Mouse (Mus musculus) liver, embryonic 16.5 days (tissue): ENCODE measurements around the gene Cry2. TPM values are rescaled to one million over a fixed set of nuclear protein-coding genes. Genes with fewer than 3 reads are reported as not detected.

ENCODE experiments used
- ATAC-seq: fragments of 200-750 bp; cut with Nextera tagmentation; 2 replicates; pipeline ENCODE4 v1.8.0; 2017; ENCODE audit warnings: low read depth, mild to moderate bottlenecking, moderate number of reproducible peaks, moderate library complexity
- H3K27ac ChIP-seq: fragments of 300-500 bp; sonication (generic); 2 replicates; pipeline ENCODE4 v1.5.1; 2014; ENCODE audit warnings: mild to moderate bottlenecking, low read length
- H3K27me3 ChIP-seq: fragments of 300-500 bp; sonication (generic); 2 replicates; pipeline ENCODE4 v1.6.1; 2014; ENCODE audit warnings: low read depth, low read length, mixed read lengths; ENCODE audit not compliant: control insufficient read depth, insufficient read depth
- H3K36me3 ChIP-seq: fragments of 300-500 bp; sonication (generic); 2 replicates; pipeline ENCODE4 v1.6.1; 2014; ENCODE audit warnings: mild to moderate bottlenecking; ENCODE audit not compliant: control insufficient read depth, insufficient read depth
- H3K4me1 ChIP-seq: fragments of 300-500 bp; sonication (generic); 2 replicates; pipeline ENCODE4 v1.6.1; 2014; ENCODE audit warnings: low read depth, low read length, mixed read lengths; ENCODE audit not compliant: control insufficient read depth
- H3K4me2 ChIP-seq: fragments of 300-500 bp; sonication (generic); 2 replicates; pipeline ENCODE4 v1.6.1; 2014; ENCODE audit warnings: low read depth, low read length, mixed read lengths
- H3K4me3 ChIP-seq: fragments of 300-500 bp; sonication (generic); 2 replicates; pipeline ENCODE4 v1.5.1; 2014; ENCODE audit warnings: low read depth, mild to moderate bottlenecking, low read length
- H3K9ac ChIP-seq: fragments of 300-500 bp; sonication (generic); 2 replicates; pipeline ENCODE4 v1.6.1; 2014; ENCODE audit warnings: low read depth, low read length
- H3K9me3 ChIP-seq: fragments of 300-500 bp; sonication (generic); replicated peaks from 2 replicates; pipeline ENCODE4 v1.6.1; 2016; ENCODE audit warnings: low read length; ENCODE audit not compliant: control insufficient read depth
- WGBS: fragments of 180-500 bp; shearing (Covaris S2); extraction: QIAGEN DNeasy Blood & Tissue Kit; methylation state at CpG from one replicate; pipeline ENCODE4 v1.1.7; 2014; ENCODE audit not compliant: insufficient replicate concordance; 5-methylcytosine and 5-hydroxymethylcytosine counted together
- polyA plus RNA-seq: library from polyadenylated mRNA; unstranded; fragments of >200 nt; fragmentation: Nextera tagmentation; extraction: Ambion mirVana; gene quantifications from 2 replicates; pipeline ENCODE4 v1.2.1, GENCODE M21; 2015

The Cry2 gene
- polyA plus RNA-seq, 1 experiment from 2014 or later: 15.0 TPM

GRCm38 (mm10) chr2:92421723-92422387, 12.0 kb downstream of the Cry2 start:
- ATAC-seq: peak; percentile 70
- Histone ChIP-seq H3K4me2 (no peak overlapping the region), H3K27me3 (no peaks in the 10 kb centered on the region), H3K9me3 (no peaks in the 10 kb centered on the region), H3K4me3 (no peak overlapping the region), H3K27ac (no peak overlapping the region; the same call in 1 of the 2 replicates), H3K9ac (no peak overlapping the region), H3K4me1 (peaks cover 8% of the 10 kb centered on the region), H3K36me3 (peaks cover 42% of the 10 kb centered on the region)
- 77% methylated on average over 7 of the region's 7 CpGs for WGBS

- H3K27ac ChIP-seq: no peak overlapping the region
- 88% methylated on average over 10 of the region's 10 CpGs for WGBS
- no peak overlapping the region for H3K9ac ChIP-seq
- H3K4me3 ChIP-seq: no peak overlapping the region
- H3K9me3 ChIP-seq: no peaks in the 10 kb centered on the region
- no peak overlapping the region for H3K4me2 ChIP-seq
- H3K36me3 ChIP-seq: peaks cover 46% of the 10 kb centered on the region
- no peak for ATAC-seq
- no peaks in the 10 kb centered on the region for H3K27me3 ChIP-seq
- H3K4me1 ChIP-seq: no peaks in the 10 kb centered on the region
These were observed 22.1 kb downstream of the Cry2 start for GRCm38 (mm10) chr2:92411705-92412104.

- 79% methylated on average over 18 of the region's 18 CpGs for WGBS
- Histone ChIP-seq H3K4me1 (no peaks in the 10 kb centered on the region), H3K9me3 (no peaks in the 10 kb centered on the region), H3K4me3 (no peak overlapping the region), H3K27ac (no peak overlapping the region), H3K27me3 (no peaks in the 10 kb centered on the region), H3K36me3 (peaks cover 43% of the 10 kb centered on the region), H3K4me2 (no peak overlapping the region), H3K9ac (no peak overlapping the region)
- ATAC-seq: no peak
These were observed 25.4 kb downstream of the Cry2 start for GRCm38 (mm10) chr2:92408309-92409045.

- no peak overlapping the region for H3K9ac ChIP-seq
- no peaks in the 10 kb centered on the region; the same call in 1 of the 2 replicates for H3K4me1 ChIP-seq
- H3K4me2 ChIP-seq: no peak overlapping the region
- no peak overlapping the region for H3K27ac ChIP-seq
- H3K36me3 ChIP-seq: peaks cover 19% of the 10 kb centered on the region
- ATAC-seq: no peak
- 80% methylated on average over 7 of the region's 7 CpGs for WGBS
- no peak overlapping the region for H3K4me3 ChIP-seq
- H3K27me3 ChIP-seq: peaks cover 10% of the 10 kb centered on the region
- no peaks in the 10 kb centered on the region for H3K9me3 ChIP-seq
These were observed 28.2 kb downstream of the Cry2 start for GRCm38 (mm10) chr2:92405687-92406086.

GRCm38 (mm10) chr2:92404737-92405136, 29.1 kb downstream of the Cry2 start:
- no peaks in the 10 kb centered on the region for H3K9me3 ChIP-seq
- no peak overlapping the region for H3K4me2 ChIP-seq
- no peak overlapping the region for H3K4me3 ChIP-seq
- no peak overlapping the region for H3K9ac ChIP-seq
- no peak overlapping the region for H3K27ac ChIP-seq
- peaks cover 19% of the 10 kb centered on the region for H3K36me3 ChIP-seq
- H3K4me1 ChIP-seq: no peaks in the 10 kb centered on the region; the same call in 1 of the 2 replicates
- WGBS: 77% methylated on average over 6 of the region's 6 CpGs
- ATAC-seq: no peak
- peaks cover 16% of the 10 kb centered on the region for H3K27me3 ChIP-seq

GRCm38 (mm10) chr2:92403776-92404319, 30.0 kb downstream of the Cry2 start:
- H3K27ac ChIP-seq: no peak overlapping the region
- H3K9ac ChIP-seq: no peak overlapping the region
- no peak overlapping the region for H3K4me3 ChIP-seq
- WGBS: 76% methylated on average over 5 of the region's 5 CpGs
- H3K4me2 ChIP-seq: no peak overlapping the region
- H3K4me1 ChIP-seq: no peaks in the 10 kb centered on the region; the same call in 1 of the 2 replicates
- H3K27me3 ChIP-seq: peaks cover 16% of the 10 kb centered on the region
- H3K36me3 ChIP-seq: peaks cover 11% of the 10 kb centered on the region
- no peaks in the 10 kb centered on the region for H3K9me3 ChIP-seq
- ATAC-seq: no peak

GRCm38 (mm10) chr2:92402591-92403326, 31.1 kb downstream of the Cry2 start:
- 73% methylated on average over 4 of the region's 4 CpGs for WGBS
- Histone ChIP-seq H3K9ac (no peak overlapping the region), H3K9me3 (no peaks in the 10 kb centered on the region), H3K4me2 (no peak overlapping the region), H3K4me3 (no peak overlapping the region), H3K27me3 (peaks cover 16% of the 10 kb centered on the region), H3K27ac (no peak overlapping the region), H3K4me1 (no peaks in the 10 kb centered on the region; the same call in 1 of the 2 replicates), H3K36me3 (peaks cover 6% of the 10 kb centered on the region)
- no peak for ATAC-seq

- H3K9ac ChIP-seq: no peak within 1 kb of the TSS
- H3K4me3 ChIP-seq: peak within 1 kb of the TSS; percentile 53
- H3K4me1 ChIP-seq: no peaks in the 10 kb centered on the region; the same call in 1 of the 2 replicates
- no peak within 1 kb of the TSS for H3K27ac ChIP-seq
- 3% methylated on average over 49 of the region's 59 CpGs for WGBS
- H3K4me2 ChIP-seq: peak within 1 kb of the TSS; percentile 65
- peak; percentile 61 for ATAC-seq
- peaks cover 16% of the 10 kb centered on the region for H3K27me3 ChIP-seq
- H3K36me3 ChIP-seq: peaks cover 6% of the 10 kb centered on the region
- no peaks in the 10 kb centered on the region for H3K9me3 ChIP-seq
These were observed 32.7 kb downstream of the Cry2 start, which contains the start of gene Mapk8ip1 for GRCm38 (mm10) chr2:92401091-92401561. Gene Mapk8ip1 (minus strand): TSS chr2:92401263.
